Mouse (Mus musculus) erythroblast, embryonic 14.5 days (primary cell): ENCODE data around the gene Rpl10a.

ENCODE experiments used
- GATA1 ChIP-seq: IDR thresholded peaks from 2 replicates; pipeline ENCODE4 v1.6.1; 2012; ENCODE audit warnings: low read length, inconsistent platforms, mixed read lengths
- TAL1 ChIP-seq: IDR thresholded peaks from 3 replicates; pipeline ENCODE4 v1.6.1; 2012; ENCODE audit warnings: low read length, inconsistent platforms, mixed read lengths

- TF ChIP-seq GATA1 (no peak), TAL1 (no peak)
Measured at GRCm38 (mm10) chr17:28363507-28363906, 35.2 kb downstream of the Rpl10a start.
